Mouse (Mus musculus) lung, adult 2 months (tissue): ENCODE results near the gene D930020B18Rik.

ENCODE experiments used
- CTCF ChIP-seq: fragments of 200-500 bp; IDR thresholded peaks from 2 replicates; pipeline ENCODE4 v1.5.1; 2011; ENCODE audit warnings: mild to moderate bottlenecking, low read length, control low read depth; ENCODE audit not compliant: insufficient read depth
- POLR2A ChIP-seq: fragments of 200-500 bp; IDR thresholded peaks from 2 replicates; pipeline ENCODE4 v1.6.1; 2011; ENCODE audit warnings: low read depth, mild to moderate bottlenecking, control low read depth, low read length, borderline replicate concordance; ENCODE audit errors: extremely low read depth

- TF ChIP-seq CTCF (no peak), POLR2A (no peak)
Observed at GRCm38 (mm10) chr10:121662711-121663110, 21.3 kb downstream of the D930020B18Rik start.
